In genomic region chr9:102834414-102834741, GRCm38 (mm10) we compare ENCODE assay signal across 8 mouse cellular contexts. TPM values are rescaled to one million over a fixed set of nuclear protein-coding genes. Genes with fewer than 3 reads are reported as not detected.
DNase-seq lines count a peak whose midpoint lies in the region; ATAC-seq and TF ChIP-seq lines count a peak whose summit lies in the region.

No protein-coding gene starts in this region.

- H3K4me1 ChIP-seq in megakaryocyte, embryonic 14.5 days = peaks cover 34% of the 10 kb centered on the region
- peaks cover 30% of the 10 kb centered on the region for H3K4me1 ChIP-seq in forebrain, embryonic 13.5 days
- H3K4me1 ChIP-seq in limb, embryonic 13.5 days = peaks cover 46% of the 10 kb centered on the region
- H3K4me1 ChIP-seq in small intestine, adult 2 months (ENCODE audit: control insufficient read depth, insufficient read depth, insufficient read length, low read length) = no peaks in the 10 kb centered on the region; the same call in 1 of the 2 replicates

- no peak for TF ChIP-seq POLR2A in small intestine, adult 2 months (IDR thresholded peaks at IDR 0.05; ENCODE audit: low read depth, low read length)

- intact Hi-C loops in left cerebral cortex, postnatal 25 days (cut with DNase I) = loop anchor here (2.0 kb wide), 1 partner anchor 30 kb away; no protein-coding TSS in a partner anchor

- peaks cover 4% of the 10 kb centered on the region for H3K9me3 ChIP-seq in megakaryocyte, embryonic 14.5 days
- no peaks in the 10 kb centered on the region for H3K9me3 ChIP-seq in forebrain, embryonic 13.5 days (replicated peaks)
- no peaks in the 10 kb centered on the region for H3K9me3 ChIP-seq in limb, embryonic 13.5 days

- 0 out of 2 replicates have a peak overlapping the region, but pooled peaks have one; percentile 89 for H3K27ac ChIP-seq in forebrain, embryonic 13.5 days
- H3K27ac ChIP-seq in limb, embryonic 13.5 days = peak overlapping the region; percentile 92; the same call in 1 of the 2 replicates
- H3K27ac ChIP-seq in small intestine, adult 2 months (ENCODE audit: insufficient read depth, low read depth, low read length) = 0 out of 2 replicates have a peak overlapping the region, but pooled peaks have one; percentile 1

- peak overlapping the region; percentile 97 for H3K9ac ChIP-seq in forebrain, embryonic 13.5 days
- H3K9ac ChIP-seq in limb, embryonic 13.5 days = peak overlapping the region; percentile 98

- no peak for ATAC-seq in megakaryocyte, adult 5-6 weeks (ENCODE audit: poor library complexity, severe bottlenecking)
- peak; percentile 61 for ATAC-seq in forebrain, embryonic 13.5 days
- peak; percentile 33 for ATAC-seq in limb, embryonic 13.5 days (ENCODE audit: low FRiP score, low read depth)

- no peak for DNase-seq in embryo, embryonic 10.5 days (ENCODE audit: low spot score)
- no peak for DNase-seq in left cerebral cortex, postnatal 25 days (ENCODE audit: low spot score in 2 of 2)
- no peak for DNase-seq in urinary bladder, postnatal 14 days (ENCODE audit: low spot score)

- H3K4me3 ChIP-seq in megakaryocyte, embryonic 14.5 days (replicated peaks) = peak overlapping the region; percentile 94
- peak overlapping the region; percentile 97 for H3K4me3 ChIP-seq in forebrain, embryonic 13.5 days
- peak overlapping the region; percentile 95 for H3K4me3 ChIP-seq in limb, embryonic 13.5 days
- H3K4me3 ChIP-seq in small intestine, adult 2 months (ENCODE audit: low read depth, low read length) = peak overlapping the region; percentile 99

- peak overlapping the region; percentile 80 for H3K4me2 ChIP-seq in forebrain, embryonic 13.5 days
- peak overlapping the region; percentile 77 for H3K4me2 ChIP-seq in limb, embryonic 13.5 days (replicated peaks)

- TF ChIP-seq CTCF in small intestine, adult 2 months (IDR thresholded peaks at IDR 0.05; ENCODE audit: extremely low read depth, insufficient read length, insufficient replicate concordance, low read depth, low read length) = no peak

- H3K36me3 ChIP-seq in megakaryocyte, embryonic 14.5 days (replicated peaks; ENCODE audit: low read length) = no peaks in the 10 kb centered on the region
- H3K36me3 ChIP-seq in forebrain, embryonic 13.5 days (ENCODE audit: poor library complexity, severe bottlenecking) = no peaks in the 10 kb centered on the region
- no peaks in the 10 kb centered on the region for H3K36me3 ChIP-seq in limb, embryonic 13.5 days
- no peaks in the 10 kb centered on the region for H3K36me3 ChIP-seq in small intestine, adult 2 months (ENCODE audit: control insufficient read depth, insufficient read depth, low read length)

- H3K27me3 ChIP-seq in megakaryocyte, embryonic 14.5 days (replicated peaks) = peaks cover 54% of the 10 kb centered on the region
- H3K27me3 ChIP-seq in forebrain, embryonic 13.5 days = no peaks in the 10 kb centered on the region
- H3K27me3 ChIP-seq in limb, embryonic 13.5 days = no peaks in the 10 kb centered on the region
- H3K27me3 ChIP-seq in small intestine, adult 2 months (ENCODE audit: control insufficient read depth, insufficient read depth, low read length) = no peaks in the 10 kb centered on the region

- WGBS in forebrain, embryonic 13.5 days = 15% methylated on average over 10 of the region's 10 CpGs
- WGBS in limb, embryonic 13.5 days = 16% methylated on average over 10 of the region's 10 CpGs
- WGBS in small intestine, adult 2 months = 11% methylated on average over 10 of the region's 10 CpGs

RNA-seq across cellular contexts. Expression of gene Ryk, which starts 0.3 kb away (rescaled TPM):
- polyA plus RNA-seq in megakaryocyte, embryonic 14.5 days (2012; ENCODE audit: insufficient read depth, low replicate concordance) = 2.4 TPM in 1 of 2 replicates, not detected in the other
- total RNA-seq in megakaryocyte, adult 5-6 weeks (2015) = 0.07 and 0.41 TPM in 2 replicates
- total RNA-seq in megakaryocyte, adult 5-6 weeks (2017) = 5.0 TPM in 1 of 2 replicates, not detected in the other
- 12.8 and 14.1 TPM in 2 replicates for polyA plus RNA-seq in forebrain, embryonic 13.5 days (2015; fragmentation: Nextera tagmentation; extraction: Ambion mirVana)
- polyA plus RNA-seq in limb, embryonic 13.5 days (2015; fragmentation: Nextera tagmentation; extraction: Ambion mirVana) = 23.7 and 24.5 TPM in 2 replicates
- polyA plus RNA-seq in small intestine, adult 2 months (2012; rRNA removed) = 17.0 and 36.0 TPM in 2 replicates
- 10 to 100 TPM; 32.7 to 38.4 TPM for total RNA-seq in left cerebral cortex, postnatal 25 days (2021)

Comparison
In these comparisons a context has a peak if more than half of its experiments do, and no peak if none do; other contexts are left out.
1. H3K27ac ChIP-seq: peak in every context shown above with its lines; median percentile 92 in limb, embryonic 13.5 days; 89 in forebrain, embryonic 13.5 days; 1 in small intestine, adult 2 months.